Mouse (Mus musculus) neural tube, embryonic 15.5 days (tissue): ENCODE data around the gene Klkb1. TPM values are rescaled to one million over a fixed set of nuclear protein-coding genes. Genes with fewer than 3 reads are reported as not detected.

ENCODE experiments used
- ATAC-seq: fragments of 200-750 bp; cut with Nextera tagmentation; 2 replicates; pipeline ENCODE4 v1.8.0; 2017; ENCODE audit warnings: mild to moderate bottlenecking, moderate TSS enrichment, moderate library complexity; ENCODE audit not compliant: low FRiP score
- H3K27ac ChIP-seq: fragments of 300-500 bp; sonication (generic); replicated peaks from 2 replicates; pipeline ENCODE4 v1.5.1; 2015; ENCODE audit warnings: mild to moderate bottlenecking, inconsistent platforms
- H3K27me3 ChIP-seq: fragments of 300-500 bp; sonication (generic); replicated peaks from 2 replicates; pipeline ENCODE4 v1.6.1; 2015; ENCODE audit warnings: inconsistent platforms
- H3K36me3 ChIP-seq: fragments of 300-500 bp; sonication (generic); 2 replicates; pipeline ENCODE4 v1.6.1; 2015; ENCODE audit warnings: inconsistent platforms
- H3K4me1 ChIP-seq: fragments of 300-500 bp; sonication (generic); 2 replicates; pipeline ENCODE4 v1.6.1; 2015; ENCODE audit warnings: inconsistent platforms
- H3K4me2 ChIP-seq: fragments of 300-500 bp; sonication (generic); 2 replicates; pipeline ENCODE4 v1.6.1; 2015; ENCODE audit warnings: inconsistent platforms, mild to moderate bottlenecking, moderate library complexity
- H3K4me3 ChIP-seq: fragments of 300-500 bp; sonication (generic); replicated peaks from 2 replicates; pipeline ENCODE4 v1.5.1; 2015; ENCODE audit warnings: mild to moderate bottlenecking, inconsistent platforms
- H3K9ac ChIP-seq: fragments of 300-500 bp; sonication (generic); replicated peaks from 2 replicates; pipeline ENCODE4 v1.6.1; 2015; ENCODE audit warnings: mild to moderate bottlenecking, inconsistent platforms
- H3K9me3 ChIP-seq: fragments of 300-500 bp; sonication (generic); replicated peaks from 2 replicates; pipeline ENCODE4 v1.6.1; 2016; ENCODE audit warnings: inconsistent platforms
- WGBS: fragments of 180-500 bp; shearing (Covaris S2); methylation state at CpG from one replicate; pipeline ENCODE4 v1.1.7; 2015; ENCODE audit warnings: mixed read lengths; 5-methylcytosine and 5-hydroxymethylcytosine counted together
- polyA plus RNA-seq: library from polyadenylated mRNA; unstranded; fragments of >200 nt; fragmentation: Nextera tagmentation; extraction: Ambion mirVana; gene quantifications from 2 replicates; pipeline ENCODE4 v1.2.1, GENCODE M21; 2015

Gene Klkb1
- polyA plus RNA-seq, 1 experiment from 2014 or later: 0.09 TPM

- Histone ChIP-seq H3K36me3 (no peaks in the 10 kb centered on the region), H3K9me3 (no peaks in the 10 kb centered on the region; the same call in 1 of the 2 replicates), H3K4me1 (no peaks in the 10 kb centered on the region), H3K4me2 (no peak overlapping the region), H3K9ac (no peak overlapping the region), H3K27ac (no peak overlapping the region), H3K27me3 (no peaks in the 10 kb centered on the region), H3K4me3 (no peak overlapping the region)
- 87% methylated on average over 4 of the region's 4 CpGs for WGBS
- ATAC-seq: no peak
Observed at GRCm38 (mm10) chr8:45267611-45268391, 26.9 kb downstream of the Klkb1 start.

- 68% methylated on average over 8 of the region's 8 CpGs for WGBS
- no peaks in the 10 kb centered on the region; the same call in 1 of the 2 replicates for H3K9me3 ChIP-seq
- no peaks in the 10 kb centered on the region for H3K36me3 ChIP-seq
- H3K4me3 ChIP-seq: no peak overlapping the region
- no peaks in the 10 kb centered on the region for H3K4me1 ChIP-seq
- H3K9ac ChIP-seq: no peak overlapping the region
- H3K4me2 ChIP-seq: no peak overlapping the region
- no peaks in the 10 kb centered on the region for H3K27me3 ChIP-seq
- ATAC-seq: no peak
- no peak overlapping the region for H3K27ac ChIP-seq
Observed at GRCm38 (mm10) chr8:45266993-45267392, 27.7 kb downstream of the Klkb1 start.

- no peak overlapping the region for H3K4me2 ChIP-seq
- ATAC-seq: no peak
- H3K27me3 ChIP-seq: no peaks in the 10 kb centered on the region
Observed at GRCm38 (mm10) chr8:45264918-45265317, 29.7 kb downstream of the Klkb1 start.

GRCm38 (mm10) chr8:45262851-45263250 lies 31.8 kb downstream of the Klkb1 start:
- WGBS: 88% methylated on average over 3 of the region's 3 CpGs
- ATAC-seq: no peak
- no peaks in the 10 kb centered on the region for H3K27me3 ChIP-seq

More at GRCm38 (mm10) chr8:45264918-45265317, 29.7 kb downstream of the Klkb1 start:
- Histone ChIP-seq H3K36me3 (no peaks in the 10 kb centered on the region), H3K4me3 (no peak overlapping the region), H3K4me1 (no peaks in the 10 kb centered on the region), H3K27ac (no peak overlapping the region), H3K9me3 (no peaks in the 10 kb centered on the region; the same call in 1 of the 2 replicates), H3K9ac (no peak overlapping the region)
- WGBS: 95% methylated on average over 4 of the region's 4 CpGs

GRCm38 (mm10) chr8:45261920-45262319 lies 32.7 kb downstream of the Klkb1 start, which contains the start of gene F11:
F11 (minus strand) TSS chr8:45262031.
- no peak within 1 kb of the TSS for H3K9ac ChIP-seq
- no peaks in the 10 kb centered on the region for H3K4me1 ChIP-seq
- H3K9me3 ChIP-seq: no peaks in the 10 kb centered on the region; the same call in 1 of the 2 replicates
- WGBS: 89% methylated on average over 10 of the region's 10 CpGs
- H3K27me3 ChIP-seq: no peaks in the 10 kb centered on the region
- no peaks in the 10 kb centered on the region for H3K36me3 ChIP-seq
- H3K4me3 ChIP-seq: no peak within 1 kb of the TSS
- no peak within 1 kb of the TSS for H3K27ac ChIP-seq
- no peak within 1 kb of the TSS for H3K4me2 ChIP-seq
- ATAC-seq: no peak

More at GRCm38 (mm10) chr8:45262851-45263250, 31.8 kb downstream of the Klkb1 start:
- H3K4me1 ChIP-seq: no peaks in the 10 kb centered on the region
- H3K27ac ChIP-seq: no peak overlapping the region
- H3K36me3 ChIP-seq: no peaks in the 10 kb centered on the region
- no peak overlapping the region for H3K4me2 ChIP-seq
- no peak overlapping the region for H3K9ac ChIP-seq
- H3K4me3 ChIP-seq: no peak overlapping the region
- no peaks in the 10 kb centered on the region; the same call in 1 of the 2 replicates for H3K9me3 ChIP-seq

GRCm38 (mm10) chr8:45258421-45258820 lies 36.2 kb downstream of the Klkb1 start:
- 79% methylated on average over 8 of the region's 8 CpGs for WGBS
- H3K27ac ChIP-seq: no peak overlapping the region

GRCm38 (mm10) chr8:45255040-45255439 lies 39.6 kb downstream of the Klkb1 start:
- H3K27ac ChIP-seq: no peak overlapping the region
- no peaks in the 10 kb centered on the region for H3K36me3 ChIP-seq
- H3K4me2 ChIP-seq: no peak overlapping the region
- 83% methylated on average over 12 of the region's 12 CpGs for WGBS
- no peaks in the 10 kb centered on the region for H3K4me1 ChIP-seq
- no peak overlapping the region for H3K4me3 ChIP-seq
- H3K9ac ChIP-seq: no peak overlapping the region
- no peak for ATAC-seq
- H3K9me3 ChIP-seq: no peaks in the 10 kb centered on the region
- H3K27me3 ChIP-seq: no peaks in the 10 kb centered on the region

More at GRCm38 (mm10) chr8:45258421-45258820, 36.2 kb downstream of the Klkb1 start:
- no peak overlapping the region for H3K4me2 ChIP-seq
- H3K36me3 ChIP-seq: no peaks in the 10 kb centered on the region
- no peaks in the 10 kb centered on the region for H3K9me3 ChIP-seq
- no peaks in the 10 kb centered on the region for H3K27me3 ChIP-seq
- H3K4me1 ChIP-seq: no peaks in the 10 kb centered on the region
- H3K9ac ChIP-seq: no peak overlapping the region
- no peak overlapping the region for H3K4me3 ChIP-seq
- ATAC-seq: no peak

GRCm38 (mm10) chr8:45254194-45254842 lies 40.3 kb downstream of the Klkb1 start:
- Histone ChIP-seq H3K4me3 (no peak overlapping the region), H3K27ac (no peak overlapping the region), H3K4me2 (no peak overlapping the region), H3K36me3 (no peaks in the 10 kb centered on the region), H3K4me1 (no peaks in the 10 kb centered on the region), H3K9me3 (no peaks in the 10 kb centered on the region), H3K9ac (no peak overlapping the region), H3K27me3 (no peaks in the 10 kb centered on the region)
- WGBS: 89% methylated on average over 8 of the region's 8 CpGs
- ATAC-seq: no peak

- Histone ChIP-seq H3K4me2 (no peak overlapping the region), H3K27ac (no peak overlapping the region), H3K36me3 (no peaks in the 10 kb centered on the region), H3K9ac (no peak overlapping the region), H3K27me3 (no peaks in the 10 kb centered on the region), H3K4me1 (no peaks in the 10 kb centered on the region), H3K4me3 (no peak overlapping the region), H3K9me3 (no peaks in the 10 kb centered on the region)
- WGBS: 98% methylated on average over 1 of the region's 1 CpGs
- ATAC-seq: no peak
Observed at GRCm38 (mm10) chr8:45253586-45253985, 41.1 kb downstream of the Klkb1 start.

GRCm38 (mm10) chr8:45253111-45253510 lies 41.5 kb downstream of the Klkb1 start:
- Histone ChIP-seq H3K9ac (no peak overlapping the region), H3K4me2 (no peak overlapping the region), H3K27me3 (no peaks in the 10 kb centered on the region), H3K4me1 (no peaks in the 10 kb centered on the region), H3K27ac (no peak overlapping the region), H3K36me3 (no peaks in the 10 kb centered on the region), H3K4me3 (no peak overlapping the region), H3K9me3 (no peaks in the 10 kb centered on the region)
- 63% methylated on average over 2 of the region's 2 CpGs for WGBS
- no peak for ATAC-seq

GRCm38 (mm10) chr8:45246307-45246706 lies 48.4 kb downstream of the Klkb1 start:
- Histone ChIP-seq H3K36me3 (no peaks in the 10 kb centered on the region), H3K27ac (no peak overlapping the region), H3K27me3 (no peaks in the 10 kb centered on the region), H3K9me3 (no peaks in the 10 kb centered on the region), H3K4me1 (no peaks in the 10 kb centered on the region), H3K9ac (no peak overlapping the region), H3K4me3 (no peak overlapping the region), H3K4me2 (no peak overlapping the region)
- ATAC-seq: no peak
- WGBS: 29% methylated on average over 7 of the region's 7 CpGs

GRCm38 (mm10) chr8:45239363-45239762 lies 55.3 kb downstream of the Klkb1 start:
- no peak for ATAC-seq
- Histone ChIP-seq H3K4me1 (peaks cover 10% of the 10 kb centered on the region), H3K9ac (no peak overlapping the region), H3K9me3 (no peaks in the 10 kb centered on the region), H3K27me3 (no peaks in the 10 kb centered on the region), H3K36me3 (no peaks in the 10 kb centered on the region), H3K27ac (no peak overlapping the region), H3K4me3 (no peak overlapping the region), H3K4me2 (no peak overlapping the region)
- 90% methylated on average over 8 of the region's 8 CpGs for WGBS
